Mouse (Mus musculus) erythroid progenitor cell, adult 5-6 weeks (primary cell): ENCODE measurements around the gene Mgat4a. TPM values are rescaled to one million over a fixed set of nuclear protein-coding genes. Genes with fewer than 3 reads are reported as not detected.
"Not testable (repeated sequence)": the region's sequence is repeated elsewhere in the genome, so short reads cannot be mapped to it uniquely, and the experiment has no call there.

ENCODE experiments used
- ATAC-seq: replicated peaks from 2 replicates; pipeline ENCODE4 v1.8.0; 2016; ENCODE audit warnings: moderate number of reproducible peaks, mild to moderate bottlenecking, moderate TSS enrichment, inconsistent platforms; ENCODE audit not compliant: poor library complexity, low FRiP score, severe bottlenecking
- total RNA-seq, 2 experiments: library from RNA; stranded (forward) in 1 of 2; stranded (reverse) in 1 of 2; fragments of 150-400 nt in 1 of 2; fragments of 186-747, 209-891 nt in 1 of 2; gene quantifications; 2 replicates each; pipeline versions ENCODE4 v1.2.3 to v1.2.4; 2015 to 2017; ENCODE audit warnings: low replicate concordance in 2 of 2

Gene Mgat4a
- total RNA-seq, 2 experiments from 2014 or later: 0.91 to 3.4 TPM

- ATAC-seq: not testable (repeated sequence)
These were observed 41.4 kb downstream of the Mgat4a start for GRCm38 (mm10) chr1:37499395-37499794.

- ATAC-seq: no peak
These were observed 41.9 kb downstream of the Mgat4a start for GRCm38 (mm10) chr1:37498911-37499310.

GRCm38 (mm10) chr1:37496591-37497280 lies 44.1 kb downstream of the Mgat4a start:
- no peak for ATAC-seq

GRCm38 (mm10) chr1:37495698-37496321 lies 45.0 kb downstream of the Mgat4a start:
- no peak for ATAC-seq

- ATAC-seq: no peak
These were observed 45.7 kb downstream of the Mgat4a start for GRCm38 (mm10) chr1:37495104-37495503.

- no peak for ATAC-seq
These were observed 49.1 kb downstream of the Mgat4a start for GRCm38 (mm10) chr1:37491672-37492071.

GRCm38 (mm10) chr1:37490691-37491212 lies 50.1 kb downstream of the Mgat4a start:
- no peak for ATAC-seq

GRCm38 (mm10) chr1:37488531-37488930 lies 52.3 kb downstream of the Mgat4a start:
- no peak for ATAC-seq

GRCm38 (mm10) chr1:37486994-37487393 lies 53.8 kb downstream of the Mgat4a start:
- no peak for ATAC-seq

- ATAC-seq: no peak
These were observed 54.4 kb downstream of the Mgat4a start for GRCm38 (mm10) chr1:37486439-37486838.

- no peak for ATAC-seq
These were observed 56.2 kb downstream of the Mgat4a start for GRCm38 (mm10) chr1:37484612-37485011.

- no peak for ATAC-seq
These were observed 59.5 kb downstream of the Mgat4a start for GRCm38 (mm10) chr1:37481331-37481730.

GRCm38 (mm10) chr1:37480731-37481130 lies 60.1 kb downstream of the Mgat4a start:
- no peak for ATAC-seq

- no peak for ATAC-seq
These were observed 61.1 kb downstream of the Mgat4a start for GRCm38 (mm10) chr1:37479759-37480158.

- ATAC-seq: peak; percentile 83
These were observed 61.7 kb downstream of the Mgat4a start for GRCm38 (mm10) chr1:37479074-37479473.

- ATAC-seq: 0 out of 2 replicates have a peak, but pooled peaks have one; percentile 52
These were observed 62.4 kb downstream of the Mgat4a start for GRCm38 (mm10) chr1:37478416-37478815.

GRCm38 (mm10) chr1:37477928-37478327 lies 62.9 kb downstream of the Mgat4a start:
- ATAC-seq: no peak

- ATAC-seq: no peak
These were observed 63.6 kb downstream of the Mgat4a start for GRCm38 (mm10) chr1:37477250-37477649.

- ATAC-seq: no peak
These were observed 65.5 kb downstream of the Mgat4a start for GRCm38 (mm10) chr1:37475312-37475711.

GRCm38 (mm10) chr1:37474634-37475190 lies 66.1 kb downstream of the Mgat4a start:
- ATAC-seq: no peak

GRCm38 (mm10) chr1:37474046-37474445 lies 66.8 kb downstream of the Mgat4a start:
- no peak for ATAC-seq
